Mouse (Mus musculus): Measurements from ENCODE around the gene Kansl1.

DNA sequence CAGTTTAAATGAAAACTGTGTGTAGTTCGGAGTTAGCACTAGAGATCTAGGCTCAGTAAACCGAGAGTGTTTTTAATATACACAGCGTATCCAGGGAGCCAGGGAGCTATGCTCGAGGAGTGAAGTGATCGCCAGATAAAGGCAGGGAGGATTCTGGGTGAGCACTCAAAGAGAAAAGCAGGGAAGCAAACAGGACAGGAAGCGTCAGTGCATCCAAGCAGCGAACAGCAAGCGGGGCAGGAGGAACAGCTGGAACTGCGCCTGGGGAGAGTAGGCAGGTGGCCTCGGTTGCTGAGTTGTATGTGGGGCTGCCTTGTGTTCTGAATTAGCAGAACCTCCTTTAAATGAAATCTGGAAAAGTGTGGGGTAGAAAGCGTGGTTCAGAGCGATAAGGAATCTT, 166.0 kb downstream of the Kansl1 start:
- TF ChIP-seq CTCF (IDR thresholded peaks at IDR 0.05; ENCODE audit: low read depth, low read length) (no peak), POLR2A (IDR thresholded peaks at IDR 0.05; ENCODE audit: borderline replicate concordance, low read depth, low read length) (no peak)

All from bone marrow macrophage, adult 2 months (primary cell).